Mouse (Mus musculus): ENCODE results near the gene Gm4070. TPM values are rescaled to one million over a fixed set of nuclear protein-coding genes. Genes with fewer than 3 reads are reported as not detected.
"Not testable (repeated sequence)": the region's sequence is repeated elsewhere in the genome, so short reads cannot be mapped to it uniquely, and the experiment has no call there.

Gene Gm4070
- polyA plus RNA-seq (2017; shearing (Covaris generic)) = 100 to 1,000 TPM; 206 to 239 TPM

GRCm38 (mm10) chr7:105953812-105954211 is at the start of gene Gm4070:
Gene Gm4070 (minus strand): TSS chr7:105953967.
- ATAC-seq = peak; percentile 72

DNA sequence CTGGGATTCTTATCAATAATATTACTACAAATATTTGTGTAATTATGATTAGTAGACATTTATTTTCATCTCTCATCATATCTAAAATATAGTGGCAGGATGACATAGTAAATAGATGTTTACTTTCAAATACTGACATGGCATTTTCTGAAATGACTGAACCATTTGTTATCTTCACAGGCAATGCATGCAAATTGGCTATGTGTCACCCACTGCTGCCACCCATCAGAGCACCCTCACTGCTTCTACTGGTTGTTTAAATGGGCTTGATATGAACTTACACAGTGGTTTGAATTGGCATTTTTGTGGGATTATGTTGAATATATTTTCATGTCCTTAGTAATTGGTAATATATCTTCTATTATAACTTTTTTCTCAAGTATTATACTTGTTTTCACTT is 773 bp upstream of the Gm4070 start:
- ATAC-seq = peak; percentile 20

DNA sequence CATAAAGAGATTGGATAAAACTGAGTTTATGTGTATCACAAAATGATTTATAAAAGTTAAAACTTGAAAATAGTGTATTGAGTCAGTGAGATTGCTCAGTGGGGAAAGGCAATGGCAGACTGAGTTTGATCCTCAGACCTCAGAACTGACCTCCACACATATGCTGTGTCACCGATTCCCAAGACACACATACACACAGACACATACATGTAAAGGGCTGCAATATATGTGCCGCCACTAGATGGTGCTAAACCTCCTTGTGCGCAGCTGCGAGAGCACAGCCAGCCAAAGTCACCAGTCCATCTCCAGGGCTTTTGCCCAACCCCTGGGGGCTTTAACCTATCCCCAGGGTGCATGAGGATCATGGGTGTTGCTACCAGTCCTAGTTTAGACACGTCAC is 1.4 kb downstream of the Gm4070 start:
- ATAC-seq = peak; percentile 67

DNA sequence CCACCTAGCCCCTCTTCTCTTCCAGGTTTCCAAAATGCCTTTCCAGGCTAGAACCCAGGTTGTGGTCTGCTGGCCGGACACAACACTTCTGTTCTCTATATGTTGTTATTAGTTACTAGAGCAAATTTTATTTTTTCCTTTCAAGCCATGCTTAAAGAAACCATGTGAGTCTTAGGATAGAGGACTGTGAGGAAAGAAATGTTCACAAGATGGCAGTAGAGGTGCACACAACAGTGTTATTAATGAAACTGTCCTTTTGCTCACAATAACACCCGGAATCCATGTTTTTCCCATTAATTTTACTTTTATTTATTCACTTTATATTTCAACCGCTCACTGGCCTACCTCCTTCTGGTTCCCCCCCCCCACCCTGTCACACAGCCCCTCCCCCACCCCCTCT is 8.5 kb downstream of the Gm4070 start:
- ATAC-seq = peak; percentile 71

- ATAC-seq = not testable (repeated sequence)
Observed at GRCm38 (mm10) chr7:105932132-105932531, 21.6 kb downstream of the Gm4070 start.

GRCm38 (mm10) chr7:105883588-105884336 is 70.0 kb downstream of the Gm4070 start:
- peak; percentile 85 for ATAC-seq

DNA sequence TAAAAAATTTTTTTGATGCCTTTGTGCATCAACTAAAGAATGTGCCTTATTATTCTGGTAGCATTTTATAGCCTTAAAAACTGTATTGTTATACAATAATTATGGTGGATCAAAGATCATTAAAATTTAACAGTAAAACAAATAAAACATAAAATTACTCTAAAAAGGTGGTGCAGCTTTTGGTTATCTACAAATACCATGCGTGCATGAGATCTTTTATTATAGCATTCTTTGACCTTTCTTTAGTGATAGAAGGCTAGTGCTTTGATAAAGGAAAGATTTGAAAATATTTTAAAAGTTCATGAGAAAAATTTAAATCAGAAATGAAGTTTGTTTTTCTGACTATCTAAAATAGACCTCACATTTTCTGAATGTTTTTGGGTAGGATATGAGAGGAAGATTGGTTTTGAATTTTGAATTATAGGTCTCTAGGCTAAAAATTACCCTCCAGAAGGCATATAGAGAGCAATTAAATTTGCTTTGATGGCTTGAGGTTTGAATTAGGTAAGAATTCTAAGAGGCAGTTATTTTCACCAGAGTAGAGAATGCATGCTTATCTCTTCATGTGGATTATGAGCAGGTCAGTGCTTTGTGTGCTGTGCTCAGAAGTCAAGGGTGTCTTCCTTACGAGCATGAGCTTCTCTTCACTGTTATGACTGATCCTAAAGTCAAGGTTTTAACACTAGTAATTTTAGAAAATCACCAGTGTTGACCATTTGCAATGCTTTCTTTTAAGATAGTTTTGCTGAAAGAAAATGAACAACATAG is 73.9 kb downstream of the Gm4070 start:
- not testable (repeated sequence) for ATAC-seq

DNA sequence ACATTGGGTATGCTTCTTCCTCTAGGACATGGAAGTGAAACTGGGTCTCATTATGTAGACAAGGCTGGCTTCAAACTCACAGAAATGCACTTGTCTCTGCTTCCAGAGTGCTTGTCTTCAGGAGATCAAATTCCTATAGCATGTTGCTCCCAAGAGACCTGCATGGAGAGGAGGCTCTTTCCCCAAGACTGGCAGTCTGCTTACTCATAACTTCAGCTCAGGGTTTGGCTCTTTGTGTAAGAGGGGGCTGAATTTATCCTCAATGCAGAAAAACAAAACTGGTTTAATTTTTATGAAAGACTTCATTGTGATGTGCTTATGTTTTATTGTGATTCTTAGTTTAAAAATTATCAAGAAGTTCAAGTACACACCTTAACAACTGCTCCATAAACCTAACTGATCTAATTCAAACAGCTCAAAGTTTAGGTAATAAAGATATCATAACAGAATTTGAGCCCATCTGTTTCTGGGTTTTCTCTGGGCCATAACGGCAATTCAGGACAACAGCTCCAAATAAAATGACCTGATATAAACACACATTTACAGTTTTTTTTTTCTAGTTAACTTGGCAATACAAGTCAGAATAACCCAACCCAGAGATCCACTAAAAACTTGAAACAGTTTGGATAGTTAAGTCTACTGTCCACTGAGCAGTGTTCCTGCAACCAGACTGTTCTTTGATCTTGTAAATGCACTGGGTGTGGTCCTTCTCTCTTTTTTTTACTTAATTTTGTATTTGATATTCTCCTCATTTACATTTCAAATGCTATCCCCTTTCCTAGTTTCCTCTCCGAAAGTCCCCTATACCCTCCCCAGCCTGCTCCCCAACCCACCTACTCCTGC is 97.8 kb downstream of the Gm4070 start:
- not testable (repeated sequence) for ATAC-seq

Other genes starting within 250 kb of the Gm4070 start
- 100 to 1,000 TPM; 138 to 196 TPM for gene Ilk, start 217.4 kb downstream of the Gm4070 start, polyA plus RNA-seq (2017; shearing (Covaris generic))
- 10 to 100 TPM; 19.1 to 24.8 TPM for gene Rrp8, start 216.6 kb downstream of the Gm4070 start, polyA plus RNA-seq (2017; shearing (Covaris generic))
- gene Taf10, start 209.6 kb downstream of the Gm4070 start, polyA plus RNA-seq (2017; shearing (Covaris generic)) = 10 to 100 TPM in 1 of 2 experiments, 1 to 10 TPM in 1; 8.0 to 18.7 TPM
- gene Tpp1, start 201.7 kb downstream of the Gm4070 start, polyA plus RNA-seq (2017; shearing (Covaris generic)) = 100 to 1,000 TPM; 131 to 172 TPM
- not detected for gene Dchs1, start 166.3 kb downstream of the Gm4070 start, polyA plus RNA-seq (2017; shearing (Covaris generic))
- gene Mrpl17, start 142.9 kb downstream of the Gm4070 start, polyA plus RNA-seq (2017; shearing (Covaris generic)) = 100 to 1,000 TPM; 162 to 170 TPM

Data from CD4-positive, CD25-positive, alpha-beta regulatory T cell, adult 4 months (primary cell).